Mouse (Mus musculus): ENCODE measurements around the gene Zdhhc16.
A peak's percentile ranks its signal among the peaks of the same experiment; 100 is the strongest.

Zdhhc16 gene

DNA sequence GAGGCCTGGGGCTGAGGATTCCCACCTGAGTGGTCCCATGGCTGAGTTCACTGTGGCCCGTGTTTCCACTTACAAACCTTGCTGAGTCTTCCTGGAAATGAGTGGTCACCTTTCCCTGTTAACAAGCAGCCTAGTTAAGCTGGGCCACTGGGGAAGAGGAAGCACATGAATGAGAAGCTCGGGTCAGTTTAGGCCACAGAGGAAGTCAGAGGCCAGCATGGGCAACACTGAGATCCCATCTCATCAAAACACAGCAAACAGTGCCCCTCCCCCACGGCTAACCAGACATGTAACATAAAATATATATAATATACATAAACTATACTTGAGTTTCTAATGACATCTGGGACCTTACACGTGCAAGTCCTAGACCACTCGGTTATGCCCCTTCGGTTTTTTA, 56.5 kb downstream of the Zdhhc16 start:
- DNase-seq, result no peak

DNA sequence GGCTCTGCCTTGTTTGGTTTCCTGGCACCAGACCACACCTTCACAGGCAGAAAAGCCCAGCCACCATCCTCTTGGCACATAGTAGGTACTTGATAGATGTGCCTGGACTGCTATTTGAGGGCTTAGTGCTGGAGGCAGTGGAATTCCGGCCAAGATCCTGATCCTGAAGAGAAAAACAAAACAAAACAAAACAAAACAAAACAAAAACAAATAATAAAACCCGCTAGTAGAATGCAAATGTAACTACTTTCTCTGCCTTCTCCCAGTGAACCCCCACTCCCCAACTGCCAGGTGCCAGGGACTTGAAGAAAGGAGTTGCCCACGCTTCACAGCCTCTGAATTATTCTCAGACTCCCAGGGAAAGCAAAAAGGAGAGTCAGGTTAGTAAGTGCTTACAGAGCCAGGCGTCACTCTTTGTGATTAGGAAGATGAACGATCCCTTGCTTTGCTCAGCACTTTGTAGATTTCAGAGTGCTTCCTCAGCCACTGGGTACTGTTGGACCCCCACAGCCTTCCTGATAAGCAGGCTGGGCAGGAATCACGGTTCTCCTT, 58.7 kb downstream of the Zdhhc16 start:
- no peak for DNase-seq

DNA sequence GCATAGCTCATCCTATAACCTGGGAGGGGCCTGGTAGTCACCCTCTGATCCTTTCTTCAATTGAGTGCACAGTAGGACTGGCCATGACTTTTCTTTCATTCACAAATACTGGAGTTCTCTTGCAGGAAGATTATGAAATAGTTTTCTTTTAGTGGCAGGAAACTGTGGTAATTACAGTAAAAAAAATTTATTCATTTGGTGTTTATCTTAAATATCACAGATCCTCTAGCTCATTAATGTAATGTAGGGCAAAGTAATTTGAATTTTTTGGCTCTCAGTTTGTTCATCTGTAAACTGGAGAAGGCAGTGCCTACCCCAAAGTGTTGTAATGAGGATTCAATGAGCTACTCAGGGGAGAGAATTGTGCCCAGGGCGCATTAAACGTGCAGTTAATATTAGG, 59.7 kb downstream of the Zdhhc16 start:
- no peak for DNase-seq

DNA sequence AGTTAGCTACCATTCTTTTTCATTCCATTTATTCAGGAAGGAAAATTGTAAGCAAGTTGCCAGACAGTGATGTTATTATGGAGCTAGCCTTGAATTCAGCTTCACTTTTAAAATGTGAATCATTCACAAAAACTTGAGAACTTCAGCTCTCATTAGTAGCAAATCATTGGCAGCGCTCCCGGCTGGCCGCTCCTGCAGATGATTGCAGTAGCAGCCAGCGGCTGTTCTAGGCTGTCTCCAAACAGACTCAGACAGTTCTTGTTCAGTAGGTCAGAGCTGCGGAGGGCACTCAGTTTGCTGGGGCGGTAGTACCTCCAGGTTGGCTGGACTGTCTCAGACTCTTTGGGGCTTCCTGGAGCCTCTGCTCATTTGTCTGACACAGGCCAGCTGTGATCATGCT, 60.2 kb downstream of the Zdhhc16 start:
- peak; percentile 86 for DNase-seq

All from kidney, adult 11 months (tissue).